Mouse (Mus musculus): ENCODE measurements around the gene Tmem184a.

DNA sequence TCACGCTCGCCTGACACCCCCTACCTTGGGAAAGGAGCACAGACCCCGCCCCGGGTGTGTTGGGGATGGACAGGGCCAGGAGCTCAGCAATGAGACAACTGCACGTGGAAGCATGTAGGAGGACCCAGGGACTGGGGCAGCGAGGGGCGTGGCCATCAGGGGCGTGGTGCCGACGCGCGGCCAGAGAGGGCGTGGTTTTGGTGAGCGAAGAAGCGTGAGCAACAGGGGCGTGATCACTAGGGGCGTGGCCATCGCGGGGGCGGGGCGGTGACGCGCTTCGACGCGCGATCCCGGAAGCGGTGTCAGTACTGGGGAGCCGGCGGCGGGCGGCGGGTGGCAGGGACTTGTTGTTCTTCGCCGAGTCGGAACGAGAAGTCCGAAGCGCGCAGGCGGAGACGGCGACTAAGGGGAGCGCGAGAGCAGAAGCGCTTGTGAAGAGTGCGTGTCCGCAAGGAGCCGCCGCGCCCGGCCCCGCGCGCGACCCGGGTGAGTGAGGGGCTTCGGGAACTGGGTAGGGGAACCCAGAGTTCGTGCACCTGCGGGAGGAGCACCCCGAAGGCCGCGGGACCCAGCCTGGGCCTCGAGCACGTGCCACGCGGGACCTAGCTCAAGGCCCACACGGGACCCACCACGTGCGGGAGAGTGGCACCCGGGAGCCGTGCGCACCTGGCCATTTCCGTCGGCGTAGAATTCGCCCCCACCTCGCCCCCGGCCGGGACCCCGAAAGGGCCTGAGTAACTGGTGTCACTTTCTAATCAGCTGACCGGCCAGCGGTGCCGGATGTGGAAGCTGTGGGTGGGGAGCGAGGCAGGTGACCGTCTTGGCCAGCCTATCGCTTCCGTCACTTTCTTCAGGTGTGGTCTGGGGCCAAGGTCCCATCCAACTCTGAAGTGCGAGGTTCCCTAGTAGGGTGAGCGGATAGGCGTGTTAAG, 28.2 kb downstream of the Tmem184a start, which contains the start of gene Mafk:
- TF ChIP-seq POLR2A (IDR thresholded peaks at IDR 0.05; ENCODE audit: insufficient read length, low read depth) (peak; percentile 82), CEBPB (IDR thresholded peaks at IDR 0.05; ENCODE audit: insufficient read depth, poor library complexity, severe bottlenecking) (no peak), SRF (IDR thresholded peaks at IDR 0.05; ENCODE audit: control insufficient read depth, insufficient read length, low read depth) (peak; percentile 49), POLR2AphosphoS2 (IDR thresholded peaks at IDR 0.05; ENCODE audit: insufficient read length, low read depth) (peak; percentile 80), TCF12 (IDR thresholded peaks at IDR 0.05; ENCODE audit: insufficient read depth, poor library complexity, severe bottlenecking) (no peak), E2F4 (IDR thresholded peaks at IDR 0.05; ENCODE audit: insufficient read depth) (no peak)

Data from myocyte (in vitro differentiated cells).